ENCODE assay signal across 19 mouse cellular contexts in genomic region chr16:35309634-35310033, GRCm38 (mm10). TPM values are rescaled to one million over a fixed set of nuclear protein-coding genes. Genes with fewer than 3 reads are reported as not detected.
DNase-seq lines count a peak whose midpoint lies in the region; ATAC-seq and TF ChIP-seq lines count a peak whose summit lies in the region.
"Had no signal": no experiment of that assay in that cellular context is flagged by ENCODE, and none has a peak within 500 bp of the region (broad histone marks: within the 10 kb centered on the region; RNA-seq: fewer than 3 reads in every experiment).

No protein-coding gene starts in this region.

- peak; percentile 47 for DNase-seq in heart, embryonic 10.5 days (ENCODE audit: low spot score)
- DNase-seq in heart, postnatal 25 days (ENCODE audit: low spot score), result no peak
- peak; percentile 18 to 39 for DNase-seq in kidney, adult 8-10 months
- DNase-seq in liver, adult 2 months (ENCODE audit: extremely low read depth, low read depth, low spot score), result peak; percentile 83
- DNase-seq: adrenal gland, postnatal 10 days; cerebellum, adult 11 months; cerebellum, adult 8-10 months; cerebellum, postnatal 14 days; embryo, embryonic 11 days; gastrocnemius, postnatal 10 days; heart, adult 2 months; heart, postnatal 4 days had no signal

- H3K4me3 ChIP-seq in heart, embryonic 10.5 days, result no peak overlapping the region
- no peak overlapping the region for H3K4me3 ChIP-seq in kidney, embryonic 16.5 days (ENCODE audit: low read length)
- no peak overlapping the region for H3K4me3 ChIP-seq in liver, adult 2 months (ENCODE audit: insufficient read depth, low read depth, low read length)
- no peak overlapping the region for H3K4me3 ChIP-seq in liver, embryonic 12.5 days
- H3K4me3 ChIP-seq in midbrain, embryonic 15.5 days, result no peak overlapping the region
- H3K4me3 ChIP-seq: embryonic facial prominence, embryonic 12.5 days; heart, adult 2 months; heart, embryonic 13.5 days; hindbrain, embryonic 12.5 days had no signal

- H3K9ac ChIP-seq in kidney, embryonic 16.5 days (replicated peaks; ENCODE audit: low read length), result no peak overlapping the region
- H3K9ac ChIP-seq in liver, adult 2 months (ENCODE audit: low read depth, low read length), result no peak overlapping the region
- H3K9ac ChIP-seq in liver, embryonic 12.5 days, result no peak overlapping the region
- no peak overlapping the region for H3K9ac ChIP-seq in midbrain, embryonic 15.5 days
- H3K9ac ChIP-seq: embryonic facial prominence, embryonic 12.5 days; heart, embryonic 13.5 days; hindbrain, embryonic 12.5 days had no signal

- TF ChIP-seq POLR2A in liver, adult 2 months (IDR thresholded peaks at IDR 0.05; ENCODE audit: extremely low read depth, insufficient read depth, low read length), result no peak

- no peak for TF ChIP-seq CTCF in liver, adult 2 months (IDR thresholded peaks at IDR 0.05; ENCODE audit: low read depth, low read length)

- no peak overlapping the region for H3K4me2 ChIP-seq in kidney, embryonic 16.5 days (replicated peaks; ENCODE audit: low read depth, low read length)
- H3K4me2 ChIP-seq in liver, embryonic 12.5 days, result no peak overlapping the region
- no peak overlapping the region for H3K4me2 ChIP-seq in midbrain, embryonic 15.5 days
- H3K4me2 ChIP-seq: embryonic facial prominence, embryonic 12.5 days; heart, embryonic 13.5 days; hindbrain, embryonic 12.5 days had no signal

- no peak overlapping the region for H3K27ac ChIP-seq in heart, embryonic 10.5 days
- H3K27ac ChIP-seq in kidney, embryonic 16.5 days (ENCODE audit: low read length), result no peak overlapping the region
- peak overlapping the region; percentile 17; the same call in 1 of the 2 replicates for H3K27ac ChIP-seq in liver, adult 2 months (replicated peaks; ENCODE audit: insufficient read depth, low read depth, low read length)
- H3K27ac ChIP-seq in liver, embryonic 12.5 days, result no peak overlapping the region
- no peak overlapping the region for H3K27ac ChIP-seq in midbrain, embryonic 15.5 days
- H3K27ac ChIP-seq: embryonic facial prominence, embryonic 12.5 days; heart, adult 2 months; heart, embryonic 13.5 days; hindbrain, embryonic 12.5 days had no signal

- H3K9me3 ChIP-seq in heart, embryonic 10.5 days, result no peaks in the 10 kb centered on the region
- no peaks in the 10 kb centered on the region for H3K9me3 ChIP-seq in kidney, embryonic 16.5 days (ENCODE audit: low read length)
- no peaks in the 10 kb centered on the region for H3K9me3 ChIP-seq in liver, embryonic 12.5 days (replicated peaks)
- no peaks in the 10 kb centered on the region for H3K9me3 ChIP-seq in midbrain, embryonic 15.5 days
- H3K9me3 ChIP-seq: embryonic facial prominence, embryonic 12.5 days; heart, embryonic 13.5 days; hindbrain, embryonic 12.5 days had no signal

- intact Hi-C loops in heart, postnatal 25 days (cut with DNase I), result loop anchor here (10.0 kb wide), 1 partner anchor 505 kb away; no protein-coding TSS in a partner anchor

- WGBS in heart, embryonic 10.5 days, result 82% methylated on average over 4 of the region's 4 CpGs
- WGBS in kidney, embryonic 16.5 days, result 83% methylated on average over 4 of the region's 4 CpGs
- 19% methylated on average over 4 of the region's 4 CpGs for WGBS in liver, adult 2 months
- WGBS in liver, embryonic 12.5 days (ENCODE audit: insufficient replicate concordance), result 69% methylated on average over 4 of the region's 4 CpGs
- WGBS in midbrain, embryonic 15.5 days, result 89% methylated on average over 4 of the region's 4 CpGs

- no peak for ATAC-seq in kidney, embryonic 16.5 days (ENCODE audit: low FRiP score, low TSS enrichment)
- no peak for ATAC-seq in liver, embryonic 12.5 days
- no peak for ATAC-seq in midbrain, embryonic 15.5 days (replicated peaks)
- ATAC-seq: forebrain, embryonic 16.5 days had no signal

- H3K4me1 ChIP-seq in heart, embryonic 10.5 days, result peaks cover 37% of the 10 kb centered on the region
- H3K4me1 ChIP-seq in kidney, embryonic 16.5 days (ENCODE audit: insufficient read depth, low read length), result no peaks in the 10 kb centered on the region
- peaks cover 26% of the 10 kb centered on the region for H3K4me1 ChIP-seq in liver, adult 2 months (ENCODE audit: control insufficient read depth, insufficient read depth, low read length)
- H3K4me1 ChIP-seq in liver, embryonic 12.5 days, result no peaks in the 10 kb centered on the region
- H3K4me1 ChIP-seq in midbrain, embryonic 15.5 days, result 0 out of 2 replicates have a peak, but pooled peaks cover 3% of the 10 kb centered on the region
- H3K4me1 ChIP-seq: embryonic facial prominence, embryonic 12.5 days; hindbrain, embryonic 12.5 days had no signal

- H3K27me3 ChIP-seq in heart, embryonic 10.5 days (ENCODE audit: insufficient read depth, poor library complexity, severe bottlenecking), result peaks cover 3% of the 10 kb centered on the region; the same call in 1 of the 2 replicates
- no peaks in the 10 kb centered on the region for H3K27me3 ChIP-seq in kidney, embryonic 16.5 days (ENCODE audit: insufficient read depth, low read length)
- no peaks in the 10 kb centered on the region for H3K27me3 ChIP-seq in liver, adult 2 months (ENCODE audit: control insufficient read depth, insufficient read depth, low read length)
- no peaks in the 10 kb centered on the region for H3K27me3 ChIP-seq in liver, embryonic 12.5 days (replicated peaks)
- no peaks in the 10 kb centered on the region for H3K27me3 ChIP-seq in midbrain, embryonic 15.5 days (replicated peaks)
- H3K27me3 ChIP-seq: embryonic facial prominence, embryonic 12.5 days; heart, embryonic 13.5 days; hindbrain, embryonic 12.5 days had no signal

- peaks cover 29% of the 10 kb centered on the region for H3K36me3 ChIP-seq in heart, embryonic 10.5 days
- peaks cover 7% of the 10 kb centered on the region; the same call in 1 of the 2 replicates for H3K36me3 ChIP-seq in kidney, embryonic 16.5 days (ENCODE audit: insufficient read depth, low read length)
- peaks cover 8% of the 10 kb centered on the region; the same call in 1 of the 2 replicates for H3K36me3 ChIP-seq in liver, adult 2 months (ENCODE audit: control insufficient read depth, insufficient read depth, low read length)
- H3K36me3 ChIP-seq in liver, embryonic 12.5 days, result peaks cover 7% of the 10 kb centered on the region; the same call in 1 of the 2 replicates
- 0 out of 2 replicates have a peak, but pooled peaks cover 2% of the 10 kb centered on the region for H3K36me3 ChIP-seq in midbrain, embryonic 15.5 days (replicated peaks)

- no peaks in the 10 kb centered on the region for H3K79me2 ChIP-seq in liver, adult 2 months (ENCODE audit: control insufficient read depth, insufficient read depth, low read length)

RNA-seq across cellular contexts. Expression of gene Sec22a, which starts 54.1 kb away (rescaled TPM):
- polyA plus RNA-seq in heart, embryonic 10.5 days (2016; fragmentation: Nextera tagmentation; extraction: Ambion mirVana), result 31.2 and 32.8 TPM in 2 replicates
- total RNA-seq in heart, postnatal 25 days (2021), result 10 to 100 TPM; 10.1 to 10.7 TPM
- polyA plus RNA-seq in kidney, embryonic 16.5 days (2015; fragmentation: Nextera tagmentation; extraction: Ambion mirVana), result 50.4 and 50.8 TPM in 2 replicates
- 21.0 and 24.8 TPM in 2 replicates for total RNA-seq in liver, adult 2 months (2014; rRNA removed)
- 6.4 and 7.1 TPM in 2 replicates for polyA plus RNA-seq in liver, adult 2 months (2012; rRNA removed)
- 10.8 and 11.7 TPM in 2 replicates for polyA plus RNA-seq in liver, embryonic 12.5 days (2016; fragmentation: Nextera tagmentation; extraction: Ambion mirVana)
- polyA plus RNA-seq in midbrain, embryonic 15.5 days (2015; fragmentation: Nextera tagmentation; extraction: Ambion mirVana), result 36.8 and 40.6 TPM in 2 replicates
